Mouse (Mus musculus) neural tube, embryonic 12.5 days (tissue): ENCODE data around the gene Atp6ap2. TPM values are rescaled to one million over a fixed set of nuclear protein-coding genes. Genes with fewer than 3 reads are reported as not detected.
"Not testable (repeated sequence)": the region's sequence is repeated elsewhere in the genome, so short reads cannot be mapped to it uniquely, and the experiment has no call there.

Experiments used
- ATAC-seq: fragments of 200-750 bp; cut with Nextera tagmentation; 2 replicates; pipeline ENCODE4 v1.8.0; 2017; ENCODE audit warnings: low read depth, mild to moderate bottlenecking, moderate TSS enrichment, moderate library complexity; ENCODE audit not compliant: low FRiP score
- H3K27ac ChIP-seq: fragments of 300-500 bp; sonication (generic); 2 replicates; pipeline ENCODE4 v1.5.1; 2016
- H3K27me3 ChIP-seq: fragments of 300-500 bp; sonication (generic); replicated peaks from 2 replicates; pipeline ENCODE4 v1.6.1; 2016; ENCODE audit warnings: mild to moderate bottlenecking
- H3K36me3 ChIP-seq: fragments of 300-500 bp; sonication (generic); 2 replicates; pipeline ENCODE4 v1.6.1; 2016; ENCODE audit warnings: mild to moderate bottlenecking
- H3K4me1 ChIP-seq: fragments of 300-500 bp; sonication (generic); 2 replicates; pipeline ENCODE4 v1.6.1; 2016
- H3K4me2 ChIP-seq: fragments of 300-500 bp; sonication (generic); replicated peaks from 2 replicates; pipeline ENCODE4 v1.6.1; 2016; ENCODE audit warnings: mild to moderate bottlenecking
- H3K4me3 ChIP-seq: fragments of 300-500 bp; sonication (generic); 2 replicates; pipeline ENCODE4 v1.5.1; 2016
- H3K9ac ChIP-seq: fragments of 300-500 bp; sonication (generic); 2 replicates; pipeline ENCODE4 v1.6.1; 2016; ENCODE audit warnings: mild to moderate bottlenecking
- H3K9me3 ChIP-seq: fragments of 300-500 bp; sonication (generic); 2 replicates; pipeline ENCODE4 v1.6.1; 2016; ENCODE audit warnings: mild to moderate bottlenecking
- WGBS: fragments of 180-500 bp; shearing (Covaris S2); methylation state at CpG from one replicate; pipeline ENCODE4 v1.1.7; 2016; 5-methylcytosine and 5-hydroxymethylcytosine counted together
- polyA plus RNA-seq: library from polyadenylated mRNA; unstranded; fragments of >200 nt; fragmentation: Nextera tagmentation; extraction: Ambion mirVana; gene quantifications from 2 replicates; pipeline ENCODE4 v1.2.1, GENCODE M21; 2016

The Atp6ap2 gene
- polyA plus RNA-seq, 1 experiment from 2014 or later = 115 TPM

DNA sequence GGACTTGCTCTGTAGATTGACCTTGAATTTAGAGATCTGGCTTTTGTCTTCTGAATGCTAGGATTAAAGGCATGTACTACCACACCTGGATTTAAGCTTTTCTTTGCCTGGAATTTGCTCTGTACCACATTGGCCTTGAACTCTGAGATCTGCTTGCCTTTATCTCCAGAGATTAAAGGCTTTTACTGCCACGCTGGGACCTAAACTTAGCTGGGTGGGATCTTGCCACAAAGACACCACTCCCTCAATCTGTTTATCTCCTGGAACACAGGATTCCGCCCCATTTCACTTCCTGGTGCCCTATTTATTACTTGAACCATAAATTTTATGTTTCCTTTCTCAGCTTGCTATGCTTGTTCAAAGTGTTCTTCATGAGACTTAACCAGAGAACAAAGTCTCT, 23.6 kb downstream of the Atp6ap2 start:
- no peak overlapping the region for H3K9ac ChIP-seq
- no peaks in the 10 kb centered on the region for H3K4me1 ChIP-seq
- no peak overlapping the region for H3K27ac ChIP-seq
- H3K4me2 ChIP-seq = no peak overlapping the region
- no peaks in the 10 kb centered on the region for H3K27me3 ChIP-seq
- WGBS = 70% methylated on average over 2 of the region's 2 CpGs
- no peak for ATAC-seq
- no peak overlapping the region for H3K4me3 ChIP-seq
- no peaks in the 10 kb centered on the region for H3K9me3 ChIP-seq
- H3K36me3 ChIP-seq = peaks cover 21% of the 10 kb centered on the region; the same call in 1 of the 2 replicates

GRCm38 (mm10) chrX:12612360-12612759, 24.8 kb downstream of the Atp6ap2 start:
- H3K4me3 ChIP-seq, H3K9me3 ChIP-seq, H3K27ac ChIP-seq, H3K27me3 ChIP-seq, ATAC-seq, H3K4me2 ChIP-seq, H3K4me1 ChIP-seq, H3K9ac ChIP-seq: not testable (repeated sequence)
- 92% methylated on average over 1 of the region's 1 CpGs for WGBS
- H3K36me3 ChIP-seq = peaks cover 15% of the 10 kb centered on the region; the same call in 1 of the 2 replicates

DNA sequence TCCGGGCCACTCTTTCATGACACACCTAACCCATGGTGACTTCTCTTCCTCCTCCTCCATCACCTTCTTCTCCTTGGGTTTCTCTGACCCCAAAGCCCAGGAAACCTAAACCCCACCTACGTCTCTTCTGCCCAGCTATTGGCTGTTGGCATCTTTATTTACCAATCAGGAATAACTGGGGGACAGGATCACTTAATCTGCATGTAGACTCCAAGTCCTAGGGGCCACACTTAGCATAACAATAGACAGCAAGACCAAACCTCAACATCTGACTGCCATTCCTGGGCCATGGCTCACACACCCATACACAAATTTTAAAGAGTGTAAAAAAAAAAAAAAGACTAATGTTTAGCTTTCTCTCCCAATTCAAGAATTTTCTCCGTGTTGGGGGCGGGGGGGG, 37.5 kb downstream of the Atp6ap2 start:
- 68% methylated on average over 4 of the region's 4 CpGs for WGBS
- H3K27me3 ChIP-seq = no peaks in the 10 kb centered on the region
- H3K36me3 ChIP-seq = no peaks in the 10 kb centered on the region
- H3K4me3 ChIP-seq = no peak overlapping the region
- H3K9me3 ChIP-seq = no peaks in the 10 kb centered on the region
- no peak overlapping the region for H3K27ac ChIP-seq
- H3K4me2 ChIP-seq = no peak overlapping the region
- no peaks in the 10 kb centered on the region for H3K4me1 ChIP-seq
- ATAC-seq = no peak
- H3K9ac ChIP-seq = no peak overlapping the region

DNA sequence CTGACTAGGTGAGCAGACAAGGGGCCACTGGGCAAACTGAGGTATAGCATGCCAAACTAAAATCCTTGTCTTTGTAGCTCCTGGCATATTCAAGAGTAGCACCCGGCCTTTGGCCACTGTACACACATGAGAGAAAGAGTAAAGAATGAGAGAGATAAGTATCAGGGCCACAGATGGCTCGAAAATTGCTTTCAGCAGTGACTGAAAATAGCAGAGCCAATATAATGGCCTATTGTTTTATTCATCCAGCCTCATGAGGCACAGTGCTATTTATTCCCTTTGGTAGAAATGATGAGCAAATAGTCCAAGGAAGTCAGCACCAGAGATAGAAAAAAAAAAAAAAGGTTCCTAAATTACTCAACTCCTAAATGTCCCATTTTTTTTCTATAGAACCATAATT, 57.4 kb downstream of the Atp6ap2 start:
- Histone ChIP-seq H3K4me2 (no peak overlapping the region), H3K9me3 (no peaks in the 10 kb centered on the region), H3K4me1 (no peaks in the 10 kb centered on the region), H3K9ac (no peak overlapping the region), H3K4me3 (no peak overlapping the region), H3K36me3 (no peaks in the 10 kb centered on the region), H3K27me3 (no peaks in the 10 kb centered on the region), H3K27ac (no peak overlapping the region)
- WGBS = 54% methylated on average over 2 of the region's 2 CpGs
- ATAC-seq = no peak

- Histone ChIP-seq H3K36me3 (no peaks in the 10 kb centered on the region), H3K9ac (no peak overlapping the region), H3K27ac (no peak overlapping the region), H3K4me2 (no peak overlapping the region), H3K9me3 (no peaks in the 10 kb centered on the region), H3K4me1 (no peaks in the 10 kb centered on the region), H3K4me3 (no peak overlapping the region), H3K27me3 (no peaks in the 10 kb centered on the region)
- WGBS = 66% methylated on average over 12 of the region's 12 CpGs
- ATAC-seq = no peak
Measured at GRCm38 (mm10) chrX:12645531-12646304, 58.1 kb downstream of the Atp6ap2 start.

DNA sequence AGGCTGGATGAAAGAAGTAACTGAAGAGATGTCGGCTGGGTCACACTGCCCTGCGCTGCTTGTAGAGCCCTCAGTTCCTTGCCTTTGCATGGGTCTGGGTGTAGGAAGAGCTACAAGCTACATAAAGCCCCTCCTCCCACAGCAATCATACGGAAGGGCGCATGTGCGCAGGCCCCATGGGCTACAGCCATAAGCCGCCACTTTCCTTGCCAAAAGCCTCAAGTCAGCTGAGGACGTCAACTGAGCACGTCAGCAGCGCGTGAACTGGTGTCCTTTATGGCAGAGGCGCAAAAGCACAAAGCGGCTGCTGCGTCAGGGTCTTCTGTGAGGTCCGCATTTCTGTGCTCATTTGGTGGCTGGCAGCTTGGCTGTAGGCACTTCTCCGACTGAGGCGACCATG, 64.3 kb downstream of the Atp6ap2 start:
- 94% methylated on average over 16 of the region's 16 CpGs for WGBS
- H3K9me3 ChIP-seq = no peaks in the 10 kb centered on the region

GRCm38 (mm10) chrX:12653879-12654278, 66.3 kb downstream of the Atp6ap2 start:
- WGBS = 66% methylated on average over 2 of the region's 2 CpGs
- H3K9me3 ChIP-seq = no peaks in the 10 kb centered on the region

More for the DNA sequence above, 64.3 kb downstream of the Atp6ap2 start:
- no peak overlapping the region for H3K27ac ChIP-seq
- H3K4me2 ChIP-seq = no peak overlapping the region
- no peak overlapping the region for H3K4me3 ChIP-seq
- H3K4me1 ChIP-seq = no peaks in the 10 kb centered on the region
- H3K36me3 ChIP-seq = peaks cover 13% of the 10 kb centered on the region
- H3K27me3 ChIP-seq = no peaks in the 10 kb centered on the region
- no peak overlapping the region for H3K9ac ChIP-seq
- no peak for ATAC-seq

More at GRCm38 (mm10) chrX:12653879-12654278, 66.3 kb downstream of the Atp6ap2 start:
- Histone ChIP-seq H3K36me3 (peaks cover 25% of the 10 kb centered on the region), H3K27ac (no peak overlapping the region), H3K4me3 (no peak overlapping the region), H3K27me3 (no peaks in the 10 kb centered on the region), H3K9ac (no peak overlapping the region), H3K4me2 (no peak overlapping the region), H3K4me1 (no peaks in the 10 kb centered on the region)
- ATAC-seq = no peak

Other genes with a start within 250 kb of the Atp6ap2 start
- 26.9 and 31.2 TPM in 2 replicates for gene 1810030O07Rik, start 85.9 kb downstream of the Atp6ap2 start, polyA plus RNA-seq
- gene Med14, start 174.3 kb downstream of the Atp6ap2 start, polyA plus RNA-seq = 15.6 and 19.6 TPM in 2 replicates